Mouse (Mus musculus) CD8-positive naive resting alpha-beta T cell, adult 57 days (primary cell): ENCODE data around the gene Zfp574. TPM values are rescaled to one million over a fixed set of nuclear protein-coding genes. Genes with fewer than 3 reads are reported as not detected.

Experiments used
- total RNA-seq: library from RNA; stranded (reverse); gene quantifications from one replicate; pipeline ENCODE4 v1.2.4, GENCODE M21; 2023

The Zfp574 gene
- total RNA-seq, result 19.7 TPM

DNA sequence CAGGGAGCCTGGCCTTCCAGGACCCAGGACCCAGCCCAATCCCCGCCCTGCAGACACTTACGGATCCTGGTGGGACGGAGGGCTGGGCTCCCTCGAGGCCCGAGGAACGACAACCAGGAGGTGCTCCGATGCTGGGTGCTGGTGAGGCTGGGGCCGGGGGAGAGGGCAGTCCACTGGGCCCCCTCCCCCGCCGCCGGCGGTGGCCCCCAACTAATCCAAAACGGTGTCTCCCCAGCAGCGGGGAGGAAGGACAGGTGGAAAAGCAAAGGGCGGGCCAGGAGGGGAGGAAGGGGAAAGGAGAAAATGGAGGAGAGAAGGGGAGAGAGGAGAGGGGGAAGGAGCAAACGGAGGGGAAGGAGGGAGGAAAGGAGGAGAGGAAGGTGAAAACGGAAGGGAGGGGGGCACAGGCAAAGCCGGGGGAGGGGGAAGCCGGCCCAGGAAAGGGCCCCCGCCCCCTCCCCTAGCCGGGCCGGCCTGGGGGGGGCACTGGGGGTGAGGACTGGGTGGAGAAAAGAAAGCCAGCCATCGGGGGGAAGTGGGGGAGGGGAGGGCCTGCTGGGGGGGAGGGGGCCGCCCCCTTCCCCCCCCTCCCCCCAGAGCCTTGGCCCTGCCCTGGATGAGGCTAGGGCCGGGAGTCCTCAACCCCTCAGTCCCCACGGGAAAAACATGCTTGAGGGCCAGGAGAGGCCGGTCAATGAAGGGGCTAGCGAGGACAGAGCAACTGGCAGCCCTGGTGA is at the start of gene Zfp574, which contains the start of gene Grik5:
Gene Zfp574 (plus strand): TSS at position 589 of the 737 bp plus-strand sequence.
Gene Grik5 (minus strand): TSS at position 368 of the 737 bp plus-strand sequence.

Other genes with a start within 250 kb of the Zfp574 start
- gene Gm9844, start 210.4 kb upstream of the Zfp574 start, total RNA-seq, result 4.2 TPM
- gene Lypd4, start 202.6 kb upstream of the Zfp574 start, total RNA-seq, result not detected
- gene Dmrtc2, start 202.5 kb upstream of the Zfp574 start, total RNA-seq, result not detected
- gene Rps19, start 188.2 kb upstream of the Zfp574 start, total RNA-seq, result 3,340 TPM
- gene Cd79a, start 175.2 kb upstream of the Zfp574 start, total RNA-seq, result 99.4 TPM
- gene Arhgef1, start 169.7 kb upstream of the Zfp574 start, total RNA-seq, result 1,582 TPM
- gene Gm4881, start 128.1 kb upstream of the Zfp574 start, total RNA-seq, result not detected
- 275 TPM for gene Rabac1, start 99.8 kb upstream of the Zfp574 start, total RNA-seq
- gene Atp1a3, start 66.6 kb upstream of the Zfp574 start, total RNA-seq, result 9.1 TPM
- gene Grik5, start 221 bp upstream of the Zfp574 start, total RNA-seq, result 3.2 TPM
- gene Pou2f2, start 107.2 kb downstream of the Zfp574 start, total RNA-seq, result 22.4 TPM
- gene Dedd2, start 148.0 kb downstream of the Zfp574 start, total RNA-seq, result 91.3 TPM
- 19.5 TPM for gene Zfp526, start 148.9 kb downstream of the Zfp574 start, total RNA-seq
- 90.8 TPM for gene Gsk3a, start 165.3 kb downstream of the Zfp574 start, total RNA-seq
- 38.9 TPM for gene Erf, start 178.2 kb downstream of the Zfp574 start, total RNA-seq
- 342 TPM for gene Cic, start 195.1 kb downstream of the Zfp574 start, total RNA-seq
- 15.0 TPM for gene Pafah1b3, start 225.4 kb downstream of the Zfp574 start, total RNA-seq
- gene Prr19, start 228.8 kb downstream of the Zfp574 start, total RNA-seq, result not detected
- gene Tmem145, start 233.5 kb downstream of the Zfp574 start, total RNA-seq, result not detected
- gene Megf8, start 244.6 kb downstream of the Zfp574 start, total RNA-seq, result 0.89 TPM